Mouse (Mus musculus): ENCODE measurements around the gene Rps6ka6.

Rps6ka6 gene

DNA sequence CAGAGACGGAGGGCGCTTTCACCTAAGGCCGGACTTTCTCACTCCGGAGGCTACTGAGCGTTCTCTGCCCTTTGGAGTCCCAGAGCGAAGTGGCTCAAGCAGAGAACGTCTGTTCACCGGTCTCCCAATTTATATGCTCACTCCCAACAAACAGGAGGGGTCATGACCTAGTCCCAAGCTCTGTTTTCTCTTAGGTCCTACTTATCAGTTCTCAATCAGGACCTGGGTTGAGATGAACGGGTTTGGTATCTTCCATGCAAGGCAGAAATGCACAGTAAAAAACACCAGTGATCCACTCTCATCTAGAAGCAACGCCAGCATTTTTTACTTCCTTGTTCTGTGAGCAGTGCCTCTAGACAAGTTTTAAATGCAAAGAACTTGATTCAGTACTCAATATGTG lies at the start of gene Rps6ka6:
Rps6ka6 (minus strand) TSS at position 101 of the 400 bp plus-strand sequence.
- no peak for DNase-seq

DNA sequence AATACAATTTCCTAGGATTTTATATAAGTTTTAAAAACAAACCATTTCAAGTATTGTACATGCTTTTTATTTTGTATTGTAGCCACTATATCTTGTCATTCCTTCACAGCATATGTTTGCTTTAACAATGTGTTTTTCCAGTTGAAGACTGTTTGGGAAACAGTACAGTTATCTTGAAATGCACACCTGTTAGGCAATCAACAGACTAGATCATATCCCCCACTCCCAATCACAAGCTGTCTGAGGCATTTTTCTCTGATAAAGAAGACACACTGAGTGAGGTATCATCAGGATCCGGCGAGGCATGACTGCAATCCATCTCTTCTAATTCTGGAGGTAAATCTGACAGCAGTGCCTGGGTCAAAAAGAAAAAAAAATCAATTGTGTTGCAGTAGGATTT lies 39.3 kb upstream of the Rps6ka6 start:
- DNase-seq: no peak

DNA sequence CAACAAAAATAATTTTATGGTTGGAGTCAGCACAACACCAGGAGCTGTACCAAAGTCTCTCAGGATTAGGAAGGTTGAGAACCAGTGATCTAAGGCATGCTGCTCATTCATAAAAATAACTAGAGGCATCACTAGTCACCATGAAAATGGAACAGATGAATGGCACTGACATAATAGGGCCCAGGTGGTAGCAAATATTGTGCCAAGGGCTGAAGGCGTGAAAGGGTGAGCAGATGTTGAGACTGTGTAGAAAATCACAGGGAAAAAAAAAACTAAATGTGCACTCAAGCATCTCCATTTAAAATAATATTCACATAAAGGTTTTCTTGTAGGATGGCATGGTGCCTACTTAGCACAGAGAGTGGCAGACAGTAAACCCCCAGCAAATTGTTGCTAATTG lies 19.6 kb downstream of the Rps6ka6 start:
- no peak for DNase-seq

DNA sequence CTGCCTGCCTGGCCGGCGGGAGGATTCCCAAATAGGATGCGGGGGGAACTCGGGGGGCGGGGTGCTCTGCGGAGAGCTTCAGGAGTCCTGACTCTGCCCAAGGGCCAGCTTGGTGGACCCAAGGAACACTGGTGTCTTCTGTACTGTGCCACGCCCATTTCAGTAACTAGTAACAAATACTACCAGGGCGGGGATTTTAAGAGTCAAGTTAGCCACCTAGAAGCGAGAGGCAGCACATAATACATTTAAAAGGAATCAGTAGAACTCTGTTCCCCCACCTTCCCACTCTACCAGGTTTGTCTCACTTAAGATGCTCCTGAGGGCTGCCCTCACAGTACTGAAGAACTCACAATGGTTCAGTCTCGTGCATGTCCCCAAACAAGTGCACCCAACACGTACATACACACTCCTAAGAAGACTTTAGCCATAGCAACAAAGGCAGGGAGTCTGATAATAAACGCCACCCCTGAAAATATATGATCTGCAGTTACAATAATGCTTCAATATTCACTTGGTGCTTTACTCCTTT lies 74.1 kb downstream of the Rps6ka6 start:
- DNase-seq: peak; percentile 33

DNA sequence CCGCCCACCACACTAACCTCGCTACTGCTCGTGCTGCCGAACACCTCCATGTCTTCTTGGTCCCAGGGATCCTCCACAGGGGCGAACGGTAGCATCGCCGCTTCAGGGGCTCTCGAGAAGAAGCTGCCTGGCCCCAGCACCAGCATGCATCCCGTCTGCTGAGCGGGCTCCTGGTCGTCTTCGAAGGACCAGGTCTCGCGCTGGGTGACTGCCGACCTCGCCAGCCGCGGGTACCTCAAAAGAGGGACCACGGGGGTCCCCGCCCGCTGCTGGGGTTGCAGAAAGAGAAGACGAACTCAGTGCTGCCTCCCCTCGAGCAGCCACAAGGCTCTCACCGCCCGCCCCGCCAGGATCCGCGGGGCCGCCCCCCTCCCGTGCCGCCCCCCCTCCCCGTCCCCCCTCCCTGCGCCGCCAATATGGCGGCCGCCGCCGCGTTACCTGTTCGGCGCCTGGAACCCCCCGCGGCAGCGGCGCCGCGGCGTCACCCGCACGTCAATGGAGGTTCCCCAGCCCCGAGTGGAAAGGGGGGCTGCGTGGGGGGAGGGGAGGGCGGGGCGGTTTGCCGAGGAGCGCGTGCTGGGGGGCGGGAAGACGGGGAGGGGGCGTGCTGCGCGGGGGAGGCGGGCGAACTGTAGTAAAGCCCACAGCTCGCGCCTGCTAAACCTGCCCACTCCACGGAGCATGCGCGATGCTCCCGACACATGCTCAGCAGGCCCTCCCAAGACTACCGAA lies 74.8 kb downstream of the Rps6ka6 start:
- DNase-seq: peak; percentile 6

DNA sequence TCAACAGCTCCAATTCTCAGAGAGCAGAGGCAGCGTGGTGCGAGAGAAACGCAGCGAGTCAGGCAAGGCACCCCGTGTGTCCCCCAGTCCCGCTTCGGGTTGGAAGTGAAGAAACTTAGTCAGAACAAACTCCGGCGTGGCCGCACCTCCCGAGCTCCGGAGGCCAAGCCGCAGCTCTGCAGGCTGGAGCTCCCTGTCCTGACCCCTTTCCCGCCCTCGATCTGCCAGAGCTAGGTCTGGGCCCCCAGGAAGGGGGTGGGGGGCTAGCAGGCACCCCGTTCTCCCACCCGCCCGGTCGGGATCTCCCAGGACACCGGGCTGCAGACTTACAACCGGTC lies 75.3 kb downstream of the Rps6ka6 start:
- DNase-seq: peak; percentile 11

DNA sequence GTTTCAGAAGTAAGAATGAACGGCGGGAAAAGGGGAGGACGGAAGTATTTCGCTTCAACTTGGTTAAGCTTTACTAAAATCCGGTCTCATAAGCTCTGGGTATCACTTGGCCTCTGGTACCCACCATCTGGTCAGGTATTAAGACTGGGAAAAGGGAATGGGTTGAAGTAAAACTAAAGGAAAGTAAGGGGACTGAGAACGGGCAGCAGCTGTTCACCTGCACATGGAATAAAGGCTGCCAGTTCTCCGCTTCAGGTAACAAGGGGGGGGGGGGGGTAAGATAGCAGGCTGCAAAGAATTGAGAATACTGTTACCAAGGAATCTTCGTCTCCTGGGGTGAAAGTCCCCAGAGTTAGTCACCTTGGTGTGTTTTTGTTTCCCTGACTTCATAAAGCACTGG lies 75.7 kb downstream of the Rps6ka6 start:
- no peak for DNase-seq

DNA sequence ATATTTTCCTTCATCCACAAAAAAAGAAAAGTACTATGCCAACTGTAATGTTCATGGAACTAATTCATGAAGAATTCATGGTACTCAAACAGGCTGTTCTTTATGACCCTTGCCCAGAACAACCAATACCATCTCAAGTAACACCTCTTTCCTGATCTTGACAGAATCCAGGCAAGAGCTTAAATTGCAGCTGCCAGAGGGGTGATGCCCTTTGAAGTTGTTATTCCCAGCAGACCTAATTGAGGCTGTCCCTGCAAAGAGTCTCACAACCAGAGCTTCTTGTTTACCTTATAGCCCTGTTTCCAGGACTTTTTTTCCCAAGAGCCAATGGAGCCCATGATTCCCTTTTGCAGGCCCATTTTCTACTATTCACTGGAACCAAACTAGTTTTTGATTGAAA lies 77.6 kb downstream of the Rps6ka6 start:
- DNase-seq: no peak

DNA sequence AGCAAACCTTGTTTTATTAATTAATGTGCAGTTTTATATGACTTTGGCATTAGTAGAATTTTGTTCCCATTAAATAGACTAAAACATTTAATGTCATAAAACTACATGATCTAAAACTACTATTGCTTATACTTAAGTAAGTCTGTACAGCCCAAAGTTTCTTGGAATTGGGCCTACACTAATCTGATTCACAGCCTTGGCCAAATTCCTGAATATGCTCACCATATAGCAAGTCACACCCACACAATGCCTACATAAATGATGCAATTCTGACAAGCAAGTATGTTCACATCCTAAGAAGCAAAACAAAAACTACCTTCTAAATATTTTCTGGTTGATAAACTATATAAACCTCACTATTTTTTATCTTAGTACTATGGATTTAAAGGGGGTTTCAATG lies 101.2 kb downstream of the Rps6ka6 start:
- no peak for DNase-seq

DNA sequence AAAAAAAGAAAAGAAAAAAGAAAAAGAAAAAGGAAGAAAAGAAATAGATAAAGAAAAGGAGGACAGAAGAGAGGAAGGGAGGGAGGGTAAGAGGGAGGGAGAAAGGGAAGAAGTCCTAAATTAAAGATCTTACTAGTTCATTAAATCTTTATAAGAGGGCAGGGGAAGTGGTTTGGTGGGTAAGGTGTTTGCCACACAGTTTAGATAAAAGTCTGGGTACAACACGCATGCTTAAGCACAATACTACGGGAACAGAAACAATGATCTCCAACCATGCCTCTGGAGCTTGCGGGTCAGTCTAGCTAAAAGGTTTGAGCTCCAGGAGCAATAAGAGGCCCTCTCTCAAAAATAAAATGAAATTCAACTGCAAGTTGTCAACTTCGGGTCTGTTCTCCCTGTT lies 123.0 kb downstream of the Rps6ka6 start:
- no peak for DNase-seq

DNA sequence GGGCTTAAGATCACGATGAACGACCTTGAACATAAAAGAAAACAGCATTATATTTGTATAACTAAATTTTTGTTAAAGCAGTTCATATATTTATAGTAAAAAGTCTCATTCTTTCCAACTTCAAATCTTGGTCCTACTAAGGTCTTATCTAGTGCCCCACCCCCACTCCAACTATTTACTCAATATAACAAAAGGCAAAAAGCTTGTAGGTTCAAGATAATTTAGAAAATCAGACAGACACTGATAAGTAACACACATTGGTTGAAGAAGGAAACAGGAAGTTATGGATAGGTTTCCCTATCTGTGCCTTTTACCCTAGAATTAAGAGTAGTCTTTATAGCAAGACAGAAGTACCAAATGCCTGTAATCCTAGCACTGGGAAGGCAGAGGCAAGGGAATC lies 132.9 kb downstream of the Rps6ka6 start:
- no peak for DNase-seq

DNA sequence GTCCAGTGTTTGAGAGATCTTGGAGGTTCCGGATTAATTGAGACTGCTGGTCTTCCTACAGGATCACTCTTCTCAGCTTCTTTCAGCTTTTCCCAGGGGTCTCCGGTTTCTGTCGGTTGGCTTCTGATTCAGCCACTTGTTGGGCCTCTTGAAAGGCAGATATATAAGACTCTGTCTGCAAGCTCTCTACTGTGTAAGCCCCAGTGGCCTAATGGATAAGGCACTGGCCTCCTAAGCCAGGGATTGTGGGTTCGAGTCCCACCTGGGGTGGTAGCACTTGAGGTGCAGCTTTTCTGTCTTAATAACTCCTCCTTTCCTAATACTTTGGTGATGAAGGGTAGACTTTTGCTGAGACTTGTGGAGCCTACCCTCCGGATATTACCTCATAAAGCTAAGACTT lies 160.7 kb downstream of the Rps6ka6 start:
- DNase-seq: no peak

DNA sequence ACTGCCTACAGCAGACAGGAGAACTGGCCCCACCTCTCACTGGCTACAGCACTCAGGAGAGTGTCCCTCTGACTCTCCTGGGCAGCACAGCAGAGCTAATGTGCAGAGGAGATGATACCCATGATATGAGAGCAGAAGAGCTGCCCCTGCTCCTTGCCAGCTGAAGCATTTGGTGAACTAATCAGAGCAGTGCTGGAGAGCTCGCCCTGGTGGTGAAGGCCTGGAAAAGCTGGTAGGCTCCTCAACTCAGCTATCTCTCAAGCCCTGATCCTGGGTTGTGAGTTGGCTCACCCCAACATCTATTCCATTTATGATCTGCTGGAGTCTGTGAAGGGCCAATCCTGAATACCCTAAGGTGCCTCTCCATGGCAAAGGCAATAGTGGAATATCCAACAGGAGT lies 163.6 kb downstream of the Rps6ka6 start:
- DNase-seq: no peak
